Mouse (Mus musculus) embryonic facial prominence, embryonic 11.5 days (tissue): ENCODE data around the gene Dppa4. TPM values are rescaled to one million over a fixed set of nuclear protein-coding genes. Genes with fewer than 3 reads are reported as not detected.

Source experiments
- ATAC-seq: fragments of 200-750 bp; cut with Nextera tagmentation; replicated peaks from 2 replicates; pipeline ENCODE4 v1.8.0; 2017; ENCODE audit warnings: low read depth; ENCODE audit not compliant: insufficient number of reproducible peaks, low FRiP score, low TSS enrichment
- DNase-seq: peaks from one replicate; pipeline ENCODE4 v3.0.0-alpha.2; 2015; ENCODE audit warnings: low spot score
- H3K27ac ChIP-seq: fragments of 300-500 bp; sonication (generic); replicated peaks from 2 replicates; pipeline ENCODE4 v1.5.1; 2014; ENCODE audit warnings: mild to moderate bottlenecking, low read depth, low read length, control low read depth
- H3K27me3 ChIP-seq: fragments of 300-500 bp; sonication (generic); 2 replicates; pipeline ENCODE4 v1.6.1; 2014; ENCODE audit warnings: mild to moderate bottlenecking, low read length, moderate library complexity, mixed read lengths; ENCODE audit not compliant: control insufficient read depth, insufficient read depth
- H3K36me3 ChIP-seq: fragments of 300-500 bp; sonication (generic); replicated peaks from 2 replicates; pipeline ENCODE4 v1.6.1; 2014; ENCODE audit warnings: low read depth, mild to moderate bottlenecking, low read length, moderate library complexity, mixed read lengths; ENCODE audit not compliant: control insufficient read depth, insufficient read depth
- H3K4me1 ChIP-seq: fragments of 300-500 bp; sonication (generic); 2 replicates; pipeline ENCODE4 v1.6.1; 2014; ENCODE audit warnings: low read length, mixed read lengths; ENCODE audit not compliant: control insufficient read depth, insufficient read depth
- H3K4me2 ChIP-seq: fragments of 300-500 bp; sonication (generic); 2 replicates; pipeline ENCODE4 v1.6.1; 2014; ENCODE audit warnings: low read depth, mild to moderate bottlenecking, control low read depth, low read length, moderate library complexity
- H3K4me3 ChIP-seq: fragments of 300-500 bp; sonication (generic); 2 replicates; pipeline ENCODE4 v1.5.1; 2014; ENCODE audit warnings: low read depth, low read length, control low read depth
- H3K9ac ChIP-seq: fragments of 300-500 bp; sonication (generic); replicated peaks from 2 replicates; pipeline ENCODE4 v1.6.1; 2014; ENCODE audit warnings: mild to moderate bottlenecking, control low read depth, low read length
- H3K9me3 ChIP-seq: fragments of 300-500 bp; sonication (generic); replicated peaks from 2 replicates; pipeline ENCODE4 v1.6.1; 2016; ENCODE audit warnings: mild to moderate bottlenecking, low read length, inconsistent platforms, mixed read lengths; ENCODE audit not compliant: control insufficient read depth
- WGBS: fragments of 180-500 bp; shearing (Covaris S2); extraction: QIAGEN DNeasy Blood & Tissue Kit; methylation state at CpG from one replicate; pipeline ENCODE4 v1.1.7; 2014; 5-methylcytosine and 5-hydroxymethylcytosine counted together
- polyA plus RNA-seq: library from polyadenylated mRNA; unstranded; fragments of >200 nt; fragmentation: Nextera tagmentation; extraction: Ambion mirVana; gene quantifications from 2 replicates; pipeline ENCODE4 v1.2.1, GENCODE M21; 2014

The Dppa4 gene
- polyA plus RNA-seq, 1 experiment from 2014 or later: not detected

DNA sequence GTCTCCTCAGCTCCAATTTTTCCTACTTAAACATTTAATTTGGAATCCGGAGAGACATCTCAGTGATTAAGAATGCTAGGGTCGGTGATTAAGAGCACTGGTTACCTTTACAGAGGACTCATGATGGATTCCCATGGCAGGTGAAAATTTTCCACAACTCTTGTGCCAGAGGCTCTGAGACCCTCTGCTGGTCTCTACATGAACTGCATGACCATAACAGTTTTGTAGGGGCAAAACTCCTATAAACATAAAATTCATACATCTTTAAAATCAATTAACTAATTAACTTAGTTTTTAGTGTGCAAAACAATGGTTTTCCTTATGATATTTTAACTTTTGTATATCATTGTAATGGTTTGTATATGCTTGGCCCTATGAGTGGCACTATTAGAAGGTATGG, 44.9 kb downstream of the Dppa4 start:
- Histone ChIP-seq H3K4me2 (no peak overlapping the region), H3K4me1 (no peaks in the 10 kb centered on the region), H3K4me3 (no peak overlapping the region), H3K36me3 (no peaks in the 10 kb centered on the region), H3K27ac (no peak overlapping the region), H3K27me3 (no peaks in the 10 kb centered on the region), H3K9me3 (no peaks in the 10 kb centered on the region), H3K9ac (no peak overlapping the region)
- 91% methylated on average over 2 of the region's 2 CpGs for WGBS
- ATAC-seq (no peak), DNase-seq (no peak)

DNA sequence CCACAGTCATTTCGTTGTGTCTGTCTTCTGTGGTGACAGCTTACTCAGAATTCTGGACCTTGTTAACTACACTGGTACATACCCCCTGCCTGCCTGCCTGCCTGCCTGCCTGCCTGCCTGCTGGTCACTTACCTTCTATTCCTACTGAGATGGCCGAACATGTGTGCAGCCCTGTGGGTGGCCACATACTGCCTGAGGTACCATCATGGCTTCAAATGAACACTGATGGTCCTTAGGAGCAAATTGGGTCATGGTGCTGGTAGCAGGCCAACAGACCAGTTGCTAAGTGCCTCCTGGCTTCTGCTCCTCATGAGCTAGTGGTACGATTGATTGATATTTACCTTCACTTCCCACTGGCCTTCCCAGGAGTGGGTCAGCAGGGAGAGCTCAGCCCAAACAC, 48.3 kb downstream of the Dppa4 start:
- DNase-seq: no peak
- WGBS: 85% methylated on average over 3 of the region's 3 CpGs
- Histone ChIP-seq H3K4me3 (no peak overlapping the region), H3K27ac (no peak overlapping the region), H3K4me1 (no peaks in the 10 kb centered on the region), H3K36me3 (no peaks in the 10 kb centered on the region), H3K9me3 (no peaks in the 10 kb centered on the region), H3K4me2 (no peak overlapping the region), H3K27me3 (no peaks in the 10 kb centered on the region), H3K9ac (no peak overlapping the region)
- ATAC-seq: no peak

DNA sequence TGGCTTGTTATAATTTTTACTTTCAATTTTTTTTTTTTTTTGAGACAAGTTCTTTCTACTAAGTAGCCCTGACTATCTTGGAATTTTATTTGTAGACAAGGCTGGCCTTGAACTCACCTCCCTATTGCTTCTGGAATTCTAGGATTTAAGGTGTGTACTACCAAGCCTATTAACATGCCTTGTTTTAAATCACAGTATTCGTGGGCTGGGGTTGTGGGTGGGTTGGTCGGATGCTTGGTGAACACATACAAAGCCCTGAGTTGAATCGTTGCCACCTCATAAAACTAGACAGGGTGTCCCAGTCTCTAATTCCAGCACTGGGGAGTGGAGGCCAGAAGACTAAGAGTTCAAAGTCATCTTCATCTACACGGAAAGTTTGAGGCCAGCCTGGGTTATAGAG, 51.8 kb downstream of the Dppa4 start:
- H3K36me3 ChIP-seq: no peaks in the 10 kb centered on the region
- no peak for ATAC-seq
- no peak for DNase-seq
- WGBS: 89% methylated on average over 4 of the region's 4 CpGs
- no peaks in the 10 kb centered on the region for H3K9me3 ChIP-seq
- H3K4me2 ChIP-seq: no peak overlapping the region
- no peak overlapping the region for H3K4me3 ChIP-seq
- H3K9ac ChIP-seq: no peak overlapping the region
- no peak overlapping the region for H3K27ac ChIP-seq
- no peaks in the 10 kb centered on the region for H3K27me3 ChIP-seq
- no peaks in the 10 kb centered on the region for H3K4me1 ChIP-seq

Other genes starting within 250 kb of the Dppa4 start
- gene Dppa2, start 20.2 kb downstream of the Dppa4 start, polyA plus RNA-seq: not detected in 2 replicates
- gene Gm5485, start 128.7 kb downstream of the Dppa4 start, polyA plus RNA-seq: not detected in 2 replicates
- not detected in 2 replicates for gene Morc1, start 147.5 kb downstream of the Dppa4 start, polyA plus RNA-seq